Mouse (Mus musculus): Measurements from ENCODE around the gene Zfhx3.

DNA sequence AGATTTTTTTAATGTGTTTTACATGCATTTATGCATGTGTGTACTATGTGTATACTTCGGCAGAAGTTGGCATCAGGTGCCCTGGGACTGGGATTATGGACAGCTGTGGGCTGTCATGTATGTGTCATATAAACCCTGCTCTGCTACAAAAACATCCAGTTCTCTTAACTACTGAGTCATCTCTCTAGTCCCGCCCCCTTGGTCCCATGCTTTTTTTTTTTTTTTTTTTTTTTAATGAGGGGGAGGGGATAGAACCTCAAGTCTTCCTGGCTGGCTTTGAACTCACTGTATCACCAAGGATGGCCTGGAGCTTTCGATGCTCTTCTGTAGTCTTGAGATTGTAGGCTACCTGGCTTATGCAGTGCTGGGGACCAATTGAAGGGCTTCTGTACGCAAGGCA is 827.9 kb downstream of the Zfhx3 start:
- TF ChIP-seq CTCF (IDR thresholded peaks at IDR 0.05) (no peak), EP300 (IDR thresholded peaks at IDR 0.05) (no peak)
